Mouse (Mus musculus) frontal cortex, postnatal 10 days (tissue): ENCODE measurements around the gene Eif3l.

Experiments used
- DNase-seq, 2 experiments: peaks; one replicate each; pipeline ENCODE4 v3.0.0; 2022; ENCODE audit warnings: low spot score in 2 of 2, mixed read lengths in 1 of 2

Eif3l gene

DNA sequence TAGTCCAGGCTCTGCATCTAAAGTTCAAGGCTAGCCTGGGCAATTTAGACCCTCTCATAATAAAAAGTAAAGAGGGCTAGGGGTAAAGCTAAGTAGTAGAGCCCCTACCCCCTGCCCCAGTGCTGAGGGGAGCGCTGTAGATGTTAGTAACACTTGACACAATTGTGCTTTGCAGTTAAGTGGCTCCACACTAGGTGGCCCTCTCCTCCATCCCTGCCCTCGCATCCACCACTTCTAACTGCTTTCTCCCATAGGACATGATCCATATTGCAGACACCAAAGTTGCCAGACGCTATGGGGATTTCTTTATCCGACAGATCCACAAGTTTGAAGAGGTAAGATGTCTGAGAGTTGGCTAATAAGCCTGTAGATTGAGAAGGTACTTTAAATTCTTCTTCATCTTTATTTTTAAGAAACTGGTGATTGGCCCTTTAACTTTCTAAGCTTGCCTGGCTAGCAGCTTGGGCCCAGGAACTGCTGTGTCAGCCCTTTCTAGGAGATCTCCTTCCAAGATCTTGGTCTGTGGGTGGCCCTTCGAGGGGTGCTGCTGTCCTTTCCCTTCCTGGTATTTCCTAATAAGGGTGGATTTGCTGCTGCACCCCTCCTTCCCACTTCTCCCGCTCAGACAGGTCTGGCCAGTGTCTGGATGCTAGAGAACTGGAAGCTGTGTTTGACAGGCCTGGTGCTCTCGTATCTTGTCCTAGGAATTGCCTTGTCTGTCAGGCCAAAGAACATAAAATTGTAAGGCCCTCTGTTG lies 18.3 kb downstream of the Eif3l start:
- DNase-seq: no peak

DNA sequence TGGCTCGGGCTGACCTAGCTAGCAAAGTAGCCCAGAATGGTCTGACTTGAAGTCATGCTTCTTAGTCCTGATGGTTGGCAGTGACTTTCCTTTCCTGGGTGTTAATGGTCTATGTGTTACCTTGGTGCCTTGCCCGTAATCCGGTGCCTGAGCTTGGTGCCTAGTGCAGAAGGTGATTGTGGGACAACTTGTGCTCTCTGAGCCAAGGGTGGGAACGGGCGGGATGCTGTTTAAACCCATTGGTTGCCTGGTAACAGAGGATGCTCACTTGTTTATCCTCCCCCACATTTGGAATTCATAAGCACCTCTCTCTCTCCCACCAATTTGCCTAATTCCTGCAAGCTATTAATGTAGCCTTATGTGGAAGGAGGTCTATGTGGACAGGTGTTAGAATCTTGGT lies 20.5 kb downstream of the Eif3l start:
- no peak for DNase-seq

DNA sequence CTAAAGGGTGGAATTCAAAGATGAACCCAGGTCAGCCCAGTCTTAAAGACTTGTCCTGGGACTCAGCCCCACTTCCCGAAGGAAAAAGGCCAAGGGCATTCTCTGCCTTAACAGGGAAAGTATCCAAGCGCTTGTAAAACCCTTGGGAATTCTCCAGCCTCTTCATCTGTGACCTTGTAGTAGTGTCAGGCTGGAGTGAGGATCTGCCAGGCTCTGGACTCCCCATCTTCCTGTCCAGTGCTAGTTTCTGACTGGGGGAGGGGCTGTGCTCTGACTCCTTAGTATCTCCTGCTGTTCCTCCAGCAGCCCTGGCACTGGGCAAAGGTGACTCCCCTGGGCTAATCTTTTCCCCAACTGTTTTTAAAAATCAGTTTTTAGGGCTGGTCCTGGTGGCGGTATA lies 21.6 kb downstream of the Eif3l start:
- no peak for DNase-seq

DNA sequence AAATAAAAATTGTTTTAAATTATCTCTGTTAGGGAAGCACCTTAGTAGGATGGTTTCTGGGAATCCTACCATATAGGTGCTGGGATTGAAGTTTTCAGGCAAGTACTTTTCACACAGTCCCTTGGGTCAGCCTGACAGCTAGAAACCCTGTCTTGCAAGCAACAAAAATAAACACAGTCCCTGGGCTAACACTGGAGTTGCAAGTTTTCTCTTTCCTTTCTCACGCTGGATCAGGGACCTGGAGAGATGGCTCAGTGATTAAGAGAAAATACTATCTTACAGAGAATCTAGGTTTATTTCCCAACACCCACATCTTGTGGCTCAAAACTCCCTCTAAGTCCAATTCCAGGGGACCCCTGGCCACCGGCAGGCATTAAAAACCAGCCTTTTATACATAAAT lies 22.2 kb downstream of the Eif3l start:
- DNase-seq: no peak

DNA sequence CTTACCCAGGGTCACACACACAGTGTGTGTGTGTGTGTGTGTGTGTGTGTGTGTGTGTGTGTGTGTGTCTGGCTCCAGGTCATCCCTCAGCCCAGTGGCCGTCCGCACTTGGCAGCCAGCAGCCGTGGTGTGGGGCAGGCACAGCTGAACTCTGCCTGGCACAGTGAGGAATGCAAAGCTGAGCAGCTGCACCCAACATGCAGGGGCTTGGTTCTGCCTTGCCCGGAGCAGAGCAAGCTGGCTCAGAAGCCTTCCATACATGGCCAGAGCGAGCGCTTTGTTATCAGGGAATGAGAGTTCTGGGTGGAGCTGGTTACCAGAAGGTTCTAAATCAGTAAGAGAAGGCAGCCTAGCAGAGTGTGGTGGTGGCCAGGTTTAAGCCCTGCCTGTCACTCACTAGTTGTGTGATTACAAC lies 22.6 kb downstream of the Eif3l start:
- DNase-seq: peak in 1 of 2 experiments; percentile 33

DNA sequence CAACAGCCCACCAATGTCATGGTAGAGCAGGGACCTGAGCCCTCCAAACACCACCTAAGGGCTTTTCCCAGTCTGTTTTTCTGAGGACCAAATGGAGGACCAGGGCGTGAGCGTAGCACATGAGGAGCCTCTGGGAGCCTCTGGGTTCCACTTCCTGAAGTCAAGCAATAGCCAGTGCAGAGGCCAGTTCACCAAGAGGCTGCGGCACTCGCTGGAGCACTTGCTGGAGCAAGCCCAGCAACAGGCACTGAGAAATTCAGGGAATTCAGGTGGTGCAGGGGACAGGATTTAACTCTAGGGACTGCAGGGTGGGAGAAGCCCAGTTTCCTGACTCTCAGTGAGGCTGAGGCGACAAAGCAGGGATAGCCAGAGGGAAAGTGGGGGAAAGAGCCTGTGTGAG lies 23.2 kb downstream of the Eif3l start:
- DNase-seq: no peak

DNA sequence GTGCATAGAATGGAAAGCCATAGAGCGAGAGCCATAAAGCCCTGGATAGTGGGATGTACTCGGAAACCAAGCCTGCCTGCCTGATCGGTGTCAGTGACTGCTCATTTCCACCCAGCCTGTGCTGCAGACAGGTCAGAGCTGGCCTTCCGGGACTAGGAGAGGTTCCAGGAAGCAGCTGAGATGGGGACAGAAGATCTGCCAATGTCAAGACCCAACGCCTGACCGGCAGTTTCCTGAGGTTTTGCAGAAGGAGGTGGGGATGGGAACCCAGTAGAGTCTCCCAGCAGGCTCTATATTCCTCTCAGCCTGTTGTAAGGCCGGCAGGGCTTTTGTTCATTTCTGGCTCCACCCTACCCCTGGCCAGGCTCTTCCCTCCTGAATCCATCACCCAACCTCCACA lies 23.9 kb downstream of the Eif3l start:
- no peak for DNase-seq

DNA sequence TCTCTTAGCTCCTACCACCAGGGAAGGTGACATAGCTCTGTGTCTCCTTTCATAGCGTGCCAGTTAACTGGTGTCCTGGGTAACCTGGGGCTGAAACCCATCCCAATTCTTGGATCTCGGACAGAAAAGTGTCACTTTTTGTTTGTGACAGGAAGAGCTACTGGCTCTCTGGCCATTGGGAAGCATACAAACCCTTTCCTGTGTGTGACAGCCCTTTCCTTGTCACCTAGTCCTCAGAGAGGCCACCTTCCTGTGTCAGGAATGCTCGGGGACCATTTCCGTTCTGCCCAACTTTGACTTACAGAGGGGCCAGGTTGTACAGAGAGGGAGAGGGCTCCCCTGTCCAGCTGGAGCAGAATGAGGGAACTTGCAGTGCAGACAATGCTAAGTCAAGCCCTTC lies 24.5 kb downstream of the Eif3l start:
- no peak for DNase-seq

DNA sequence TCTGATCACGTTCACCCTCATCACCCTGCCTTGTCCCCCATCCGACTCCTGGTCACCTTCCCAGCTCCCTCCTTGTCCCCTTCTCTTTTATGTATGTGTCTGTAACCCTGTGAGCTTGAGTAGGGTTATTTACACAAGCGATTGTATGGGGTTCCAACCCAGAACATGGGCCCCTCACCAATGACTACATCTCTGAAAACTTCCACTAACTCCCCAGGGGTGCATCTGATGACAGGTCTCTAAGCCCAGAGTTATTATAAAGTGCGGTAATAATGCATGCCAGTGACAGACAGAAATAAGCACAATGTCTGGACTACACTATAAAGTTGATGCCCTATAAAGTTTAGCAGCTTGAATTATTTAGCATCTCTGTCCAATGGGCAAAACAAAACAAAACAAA lies 25.4 kb downstream of the Eif3l start:
- DNase-seq: no peak

DNA sequence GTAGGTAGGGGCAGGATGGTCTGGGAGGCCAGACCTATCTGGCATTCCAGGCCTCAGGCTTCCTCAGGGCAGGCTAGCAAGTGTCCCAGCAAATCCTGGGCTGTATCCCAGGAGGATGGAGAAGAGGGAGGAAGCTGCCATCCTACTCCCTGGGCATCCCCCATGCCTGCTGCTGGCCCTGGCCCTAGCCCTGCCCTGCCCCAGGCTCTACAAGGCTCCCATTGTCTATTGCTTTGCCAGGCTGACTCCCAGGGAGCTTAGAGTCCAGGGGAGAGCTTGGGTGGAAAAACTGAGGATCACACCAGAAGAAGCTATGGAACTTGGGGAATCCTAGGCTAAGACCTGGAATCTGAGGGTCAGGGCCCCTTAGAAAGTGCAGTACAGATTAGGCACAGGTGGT lies 26.6 kb downstream of the Eif3l start:
- no peak for DNase-seq

DNA sequence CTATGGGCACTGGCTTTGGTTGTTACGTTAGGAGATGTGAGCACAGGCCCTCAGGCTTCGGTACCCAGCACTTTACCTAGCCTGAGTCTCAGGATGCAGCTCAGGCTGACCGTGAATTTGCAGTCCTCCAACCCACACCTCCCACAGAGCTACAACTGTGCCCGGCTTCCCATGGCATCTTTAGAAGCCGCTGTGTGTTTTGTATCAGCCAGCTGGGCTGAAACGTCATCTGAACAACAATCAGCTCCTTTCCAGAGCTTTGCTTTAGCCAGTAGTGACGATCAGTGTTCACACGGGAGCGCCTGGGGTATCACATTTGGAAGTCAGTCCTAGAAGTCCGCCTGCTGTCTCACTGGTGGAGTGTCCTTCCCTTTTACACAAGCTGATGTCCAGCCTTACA lies 28.3 kb downstream of the Eif3l start:
- no peak for DNase-seq

DNA sequence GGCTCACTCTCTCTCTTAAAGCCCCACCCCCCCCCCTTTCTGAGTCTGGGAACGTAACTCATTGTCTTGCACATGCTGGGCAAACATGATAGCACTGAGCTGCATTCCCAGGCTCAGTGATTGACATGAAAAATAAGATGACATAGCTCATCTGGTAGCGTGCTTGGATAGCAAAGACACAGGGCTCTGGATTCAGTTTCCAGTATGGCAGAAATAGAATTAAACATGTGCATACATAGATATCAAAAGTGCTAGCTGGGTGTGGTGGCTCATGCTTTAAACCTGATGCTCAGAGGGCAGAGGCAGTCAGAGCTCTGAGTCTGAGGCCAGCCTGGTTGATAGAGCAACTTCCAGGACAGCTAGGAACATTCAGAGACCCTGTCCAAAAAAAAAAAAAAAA lies 30.8 kb downstream of the Eif3l start:
- no peak for DNase-seq

DNA sequence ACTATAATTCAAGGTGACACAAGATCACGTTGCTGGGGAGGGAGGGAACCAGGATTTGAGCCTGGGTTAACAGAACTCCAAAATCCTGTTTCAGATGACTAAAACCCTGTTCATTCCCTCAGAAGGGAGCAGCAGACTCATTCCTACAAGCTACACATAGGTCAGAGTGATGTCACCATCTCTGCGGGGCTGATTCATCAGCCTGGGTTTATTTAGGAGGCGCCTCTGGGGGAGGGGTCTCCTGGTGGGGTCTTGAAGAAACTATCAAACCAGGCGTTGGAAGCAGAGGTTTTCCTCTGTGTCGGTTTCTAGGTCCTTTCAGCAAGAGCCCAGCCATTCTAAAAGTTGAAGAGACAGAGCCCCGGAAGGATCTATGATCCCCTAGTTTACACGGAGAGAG lies 33.0 kb downstream of the Eif3l start:
- no peak for DNase-seq

DNA sequence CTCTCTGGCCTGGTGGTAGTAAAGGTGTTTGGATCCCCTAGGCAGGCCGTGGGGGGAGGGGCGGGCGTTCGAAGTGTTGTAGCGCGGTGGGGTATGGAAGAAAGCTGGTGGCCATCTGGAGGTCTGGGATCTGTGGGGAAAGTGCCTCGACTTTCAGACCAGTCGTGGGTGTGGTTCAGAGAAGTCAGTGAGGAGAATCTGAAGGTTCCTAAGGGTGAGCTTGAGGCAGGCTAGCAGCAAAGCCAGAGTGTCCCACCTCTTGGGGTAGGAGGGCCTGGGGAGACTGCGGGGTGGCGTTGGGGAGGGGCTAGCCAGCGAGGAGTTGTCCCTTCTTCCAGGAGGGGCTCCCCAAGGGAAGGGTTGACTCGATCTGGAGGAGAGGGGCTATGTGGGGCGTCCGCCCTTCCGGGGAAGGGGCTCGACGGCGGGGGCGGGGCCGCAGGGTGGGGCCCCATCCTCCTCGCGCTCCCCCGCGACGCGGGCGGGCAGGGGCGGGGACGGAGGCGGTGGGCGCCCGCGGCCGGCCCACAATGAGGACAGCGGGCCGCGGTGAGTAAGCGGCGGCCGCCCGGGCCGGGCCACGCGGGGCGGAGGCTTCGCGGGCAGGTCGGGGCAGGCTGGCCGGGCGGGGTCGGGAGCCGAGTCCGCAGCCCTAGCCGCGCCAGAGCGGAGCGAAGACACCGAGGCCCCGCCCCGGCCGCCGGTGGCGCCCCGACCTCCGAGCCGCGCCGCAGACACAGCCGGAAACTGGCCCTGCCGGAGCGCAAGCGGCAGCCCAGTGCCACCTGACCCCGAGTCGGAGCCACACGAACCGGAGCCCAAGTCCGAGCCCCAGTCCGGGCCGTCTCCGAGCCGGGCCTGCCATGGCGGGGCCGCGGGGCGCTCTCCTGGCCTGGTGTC lies 33.7 kb downstream of the Eif3l start, which contains the start of gene Micall1:
Gene Micall1 (plus strand): TSS at position 478 of the 900 bp plus-strand sequence.
- DNase-seq: peak in 1 of 2 experiments; percentile 44

DNA sequence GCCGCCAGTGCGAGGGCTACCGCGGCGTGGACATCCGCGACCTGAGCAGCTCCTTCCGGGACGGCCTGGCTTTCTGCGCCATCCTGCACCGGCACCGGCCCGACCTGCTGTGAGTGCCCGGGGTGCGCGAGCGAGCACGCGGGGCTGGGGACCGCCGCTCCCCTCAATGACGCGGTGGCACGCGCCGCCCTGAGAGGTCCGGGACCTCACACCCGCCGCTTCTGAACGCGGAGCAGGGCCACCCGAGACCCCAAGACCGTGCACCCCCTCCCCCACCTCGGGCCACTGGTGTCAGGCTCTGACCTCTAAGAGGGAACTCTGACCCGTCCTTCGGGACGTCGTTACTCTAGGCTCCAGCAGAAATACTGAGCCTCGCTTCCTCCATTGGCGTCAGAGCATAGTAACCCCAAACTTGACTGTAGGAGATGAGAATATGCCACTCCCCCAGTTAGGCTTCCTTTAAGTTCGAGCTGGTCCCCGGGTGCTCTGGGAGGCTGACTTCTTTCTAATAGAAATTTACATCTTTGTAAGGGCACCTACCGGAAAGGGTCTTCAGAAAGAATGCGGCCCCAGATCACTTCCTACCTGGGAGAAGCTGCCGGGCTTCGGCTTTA lies 34.4 kb downstream of the Eif3l start:
- DNase-seq: peak in 1 of 2 experiments; percentile 31

DNA sequence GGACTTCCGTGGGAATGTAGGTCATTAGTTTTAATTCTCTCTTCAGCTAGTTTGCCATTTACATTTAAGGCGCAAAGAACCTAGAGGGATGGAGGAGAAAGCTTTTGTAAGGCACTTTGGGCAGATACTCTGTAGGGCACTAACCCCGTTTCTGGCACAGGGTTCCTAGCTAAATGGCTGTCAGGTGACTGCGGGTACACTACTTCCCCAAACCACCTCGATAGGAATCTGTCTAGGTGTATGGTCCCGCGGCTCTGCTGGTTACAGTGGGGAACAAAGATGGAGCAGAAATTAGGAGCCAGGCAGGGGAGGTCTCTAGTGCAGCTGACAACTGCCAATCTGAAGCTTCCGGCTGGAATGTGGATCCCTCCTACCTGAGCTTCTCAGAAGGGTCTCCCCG lies 35.1 kb downstream of the Eif3l start:
- DNase-seq: no peak

DNA sequence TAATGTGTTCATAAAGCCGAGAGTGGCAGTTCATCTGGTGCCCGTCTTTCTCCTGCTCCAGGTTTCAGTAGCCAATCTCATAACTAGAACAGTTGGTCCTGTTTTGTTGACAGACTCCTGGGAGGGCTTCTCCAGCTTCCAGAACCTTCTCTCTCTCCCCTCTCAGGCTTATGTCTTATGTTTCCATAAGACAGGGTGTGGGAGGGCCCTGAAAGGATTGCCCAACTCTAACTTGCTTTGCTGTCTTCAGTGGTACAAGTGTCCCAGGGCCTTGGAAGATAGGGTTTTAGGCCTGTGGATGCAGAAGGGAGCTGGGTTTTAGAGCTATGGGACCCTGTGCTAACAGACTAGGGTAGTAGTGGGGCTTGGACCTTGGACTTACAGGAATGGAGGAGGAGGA lies 35.5 kb downstream of the Eif3l start:
- no peak for DNase-seq

DNA sequence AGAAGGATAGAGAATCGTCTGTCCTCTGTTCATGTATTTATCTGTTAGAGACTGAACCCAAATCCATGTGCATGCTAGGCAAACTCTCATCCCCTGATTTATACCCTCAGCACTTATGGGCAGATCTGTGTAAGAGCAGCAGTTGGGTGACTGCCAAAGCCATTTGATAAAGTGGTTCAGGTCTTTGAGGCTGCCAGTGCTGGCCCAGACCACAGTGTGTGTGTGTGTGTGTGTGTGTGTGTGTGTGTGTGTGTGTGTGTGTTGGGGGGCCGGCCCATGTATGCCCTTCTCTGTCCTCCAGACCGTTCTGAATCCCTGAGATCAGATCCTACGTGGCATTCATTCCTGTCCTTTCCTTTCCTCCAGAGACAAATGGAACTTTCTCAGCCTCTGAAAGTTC lies 36.8 kb downstream of the Eif3l start:
- no peak for DNase-seq

DNA sequence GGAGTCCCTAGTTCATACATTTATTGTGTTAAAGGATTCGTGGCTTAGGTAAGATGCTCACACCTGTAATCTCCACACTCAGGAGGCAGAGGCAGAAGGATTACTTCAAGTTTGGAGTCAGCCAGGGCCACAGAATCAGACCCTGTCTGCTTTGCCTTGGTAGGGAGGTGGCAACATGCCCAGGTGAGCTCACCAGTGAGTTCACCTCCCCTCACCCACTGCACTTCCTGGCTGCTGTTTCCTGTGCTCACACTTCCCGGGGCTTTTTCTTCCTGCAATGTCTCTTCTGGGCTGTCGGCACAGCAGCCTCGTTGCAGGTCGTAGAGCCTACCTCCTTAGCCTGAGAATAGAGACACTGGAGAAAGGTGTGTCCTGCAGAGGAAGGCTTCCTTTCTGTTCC lies 40.3 kb downstream of the Eif3l start:
- DNase-seq: no peak

DNA sequence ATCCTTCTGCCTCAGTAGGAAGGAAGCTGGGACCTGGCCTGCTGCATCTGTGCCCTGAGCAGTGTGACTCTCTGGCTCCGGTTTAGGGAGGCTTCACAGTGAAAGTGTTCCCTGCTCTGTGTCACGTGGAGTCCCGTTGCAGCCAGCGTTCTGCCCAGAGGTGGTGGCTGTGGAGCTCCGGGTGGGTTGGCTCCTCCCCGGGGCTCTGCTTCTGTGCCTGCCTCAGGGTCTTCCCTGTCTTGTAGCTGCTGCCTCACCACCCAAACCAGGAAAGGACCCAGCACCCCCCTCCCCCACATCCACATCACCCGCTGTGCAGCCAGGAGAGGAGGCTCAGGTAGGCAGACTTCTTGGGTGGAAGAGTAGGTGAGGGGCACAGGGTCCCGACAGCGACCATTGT lies 44.5 kb downstream of the Eif3l start:
- DNase-seq: no peak

DNA sequence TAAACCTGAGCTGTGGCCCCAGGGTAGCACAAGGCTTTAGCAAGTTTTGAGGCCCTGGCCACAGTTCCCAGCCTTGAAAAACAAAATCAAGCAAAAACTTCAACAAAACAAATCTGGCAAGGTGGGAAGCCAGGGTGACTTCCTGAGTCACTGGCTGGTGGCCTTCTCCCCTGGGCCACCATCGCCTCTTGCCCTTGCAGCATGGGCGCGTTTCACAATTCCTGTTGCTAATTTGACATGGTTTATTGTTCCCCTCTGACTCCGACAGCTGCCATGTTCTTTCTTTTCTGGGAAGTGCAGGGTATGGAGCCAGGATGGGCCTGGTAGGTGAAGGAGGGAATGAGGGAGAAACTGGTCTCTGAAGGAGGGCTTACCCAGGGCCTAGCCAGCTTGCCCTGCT lies 47.1 kb downstream of the Eif3l start:
- no peak for DNase-seq

DNA sequence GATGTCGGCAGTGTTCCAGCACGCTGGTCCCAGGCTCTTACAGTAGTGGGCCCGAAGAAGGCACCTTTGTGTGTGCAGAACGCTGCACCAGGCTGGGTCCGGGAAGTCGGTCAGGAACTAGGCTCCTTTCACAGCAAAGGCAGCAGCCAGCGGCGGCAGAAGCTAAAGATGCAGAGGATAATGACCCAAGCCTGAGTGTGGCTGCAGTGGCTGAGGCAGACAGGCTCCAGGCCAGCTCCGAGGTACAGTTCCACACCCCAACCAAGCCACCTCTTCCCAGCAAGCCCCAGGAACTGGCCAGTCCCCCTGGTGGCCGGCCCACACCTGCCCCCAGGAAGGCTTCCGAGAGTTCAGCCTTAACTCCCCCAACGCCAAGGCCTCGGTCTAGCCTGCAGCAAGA lies 47.6 kb downstream of the Eif3l start:
- no peak for DNase-seq

DNA sequence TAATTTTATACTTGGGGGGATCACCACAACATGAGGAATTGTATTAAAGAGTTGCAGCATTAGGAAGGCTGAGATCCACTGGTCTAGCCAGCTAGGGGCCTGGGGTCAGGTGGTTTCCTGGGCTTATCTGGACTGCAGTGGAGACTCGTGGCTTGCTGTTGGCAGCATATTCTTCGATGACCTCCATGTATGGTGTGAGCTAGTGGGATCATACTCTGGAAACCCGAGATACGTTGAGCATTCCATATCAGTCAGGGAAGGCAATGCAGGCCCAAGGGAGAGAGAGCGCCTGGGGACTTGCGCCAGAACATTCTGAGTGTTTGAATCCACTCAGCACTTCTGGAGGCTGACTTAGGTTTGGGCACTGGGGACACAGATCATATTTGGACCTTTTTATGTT lies 48.8 kb downstream of the Eif3l start:
- no peak for DNase-seq
